ENCODE assay signal across 8 mouse cellular contexts in the genomic region with DNA sequence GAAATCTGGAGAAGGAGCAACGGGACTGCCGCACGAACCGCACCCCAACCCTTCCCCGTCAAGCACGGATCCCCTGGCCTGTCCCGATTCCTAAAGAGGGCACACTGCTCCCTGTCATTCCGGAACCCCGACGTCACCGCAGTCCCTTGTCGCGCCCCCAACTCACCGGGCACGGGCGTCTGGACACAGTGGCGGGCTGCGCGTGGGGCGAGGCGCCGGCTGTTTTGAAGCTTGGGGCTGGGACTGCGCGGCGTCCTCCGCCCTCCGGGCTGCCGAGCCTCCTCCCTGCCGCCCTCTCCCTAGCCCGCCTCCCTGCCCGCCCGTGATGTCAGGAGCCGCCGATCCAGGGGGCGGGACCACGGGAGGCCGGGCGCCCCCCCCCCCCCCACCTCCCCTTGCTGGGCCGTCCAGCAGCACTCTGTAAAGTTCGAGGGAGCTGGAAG. TPM values are rescaled to one million over a fixed set of nuclear protein-coding genes. Genes with fewer than 3 reads are reported as not detected.
DNase-seq lines count a peak whose midpoint lies in the region; ATAC-seq and TF ChIP-seq lines count a peak whose summit lies in the region.

TSS of gene Emp2 (minus strand) at position 323 of the 443 bp plus-strand sequence.

- no peaks in the 10 kb centered on the region for H3K36me3 ChIP-seq in spleen, adult 2 months (ENCODE audit: control insufficient read depth, insufficient read depth, low read length)
- H3K36me3 ChIP-seq in forebrain, embryonic 16.5 days (ENCODE audit: control insufficient read depth, insufficient read depth): no peaks in the 10 kb centered on the region

- peaks cover 3% of the 10 kb centered on the region; the same call in 1 of the 2 replicates for H3K4me1 ChIP-seq in spleen, adult 2 months (ENCODE audit: control insufficient read depth, insufficient read depth, insufficient read length)
- peaks cover 11% of the 10 kb centered on the region for H3K4me1 ChIP-seq in forebrain, embryonic 16.5 days (replicated peaks; ENCODE audit: control insufficient read depth, insufficient read depth, low read length)

- no peak for DNase-seq in spleen, adult 2 months (ENCODE audit: low read depth in 1 of 2, low spot score in 2 of 2)
- DNase-seq in spleen, adult 18-20 months: no peak
- DNase-seq in layer of hippocampus, postnatal 25 days (ENCODE audit: extremely low spot score in 1 of 2, low spot score in 1 of 2): peak; percentile 11 to 31
- DNase-seq in lung, postnatal 25 days (ENCODE audit: low spot score): peak; percentile 77
- DNase-seq in right cerebral cortex, postnatal 14 days: peak; percentile 18
- DNase-seq in spleen, postnatal 4 days (ENCODE audit: low spot score in 2 of 2): no peak

- 2% methylated on average over 34 of the region's 40 CpGs for whole genome bisulfite sequencing in spleen, adult 2 months
- 0% methylated on average over 31 of the region's 40 CpGs for WGBS in forebrain, embryonic 16.5 days

- H3K27me3 ChIP-seq in spleen, adult 2 months (ENCODE audit: control insufficient read depth, insufficient read depth, low read length): peaks cover 9% of the 10 kb centered on the region
- H3K27me3 ChIP-seq in forebrain, embryonic 16.5 days (replicated peaks; ENCODE audit: control insufficient read depth, insufficient read depth, low read length): peaks cover 10% of the 10 kb centered on the region

- peak within 1 kb of the TSS; percentile 48; the same call in 1 of the 2 replicates for H3K4me3 ChIP-seq in spleen, adult 2 months (ENCODE audit: extremely low read depth, insufficient read depth, insufficient read length)
- peak within 1 kb of the TSS; percentile 49 for H3K4me3 ChIP-seq in forebrain, embryonic 16.5 days (replicated peaks; ENCODE audit: low read length)

- H3K9me3 ChIP-seq in forebrain, embryonic 16.5 days (ENCODE audit: control insufficient read depth, low read length): no peaks in the 10 kb centered on the region

- H3K27ac ChIP-seq in spleen, adult 2 months (ENCODE audit: insufficient read depth, low read length): 0 out of 2 replicates have a peak within 1 kb of the TSS, but pooled peaks have one; percentile 3
- no peak within 1 kb of the TSS for H3K27ac ChIP-seq in forebrain, embryonic 16.5 days (ENCODE audit: low read length)

- no peak for TF ChIP-seq POLR2A in spleen, adult 2 months (IDR thresholded peaks at IDR 0.05; ENCODE audit: low read depth, low read length)

- peak; percentile 88 for ATAC-seq in forebrain, embryonic 16.5 days
- ATAC-seq in hematopoietic stem cell, adult 5-6 weeks (replicated peaks in 1 of 2; ENCODE audit: insufficient read depth in 1 of 2, low FRiP score in 2 of 2, low TSS enrichment in 1 of 2, low read depth in 1 of 2, poor library complexity in 2 of 2, severe bottlenecking in 2 of 2): peak; percentile 50 to 59; a peak in 3 of 4 replicates

- H3K4me2 ChIP-seq in forebrain, embryonic 16.5 days (ENCODE audit: low read length): peak within 1 kb of the TSS; percentile 85

- H3K9ac ChIP-seq in forebrain, embryonic 16.5 days (replicated peaks; ENCODE audit: low read depth, low read length): peak within 1 kb of the TSS; percentile 63

- TF ChIP-seq CTCF in spleen, adult 2 months (IDR thresholded peaks at IDR 0.05; ENCODE audit: extremely low read depth, insufficient read depth, insufficient read length, insufficient replicate concordance): no peak

RNA-seq across cellular contexts. Expression of gene Emp2, which starts in this region (rescaled TPM):
- polyA plus RNA-seq in spleen, adult 2 months (2012; rRNA removed): 10.9 and 13.1 TPM in 2 replicates
- polyA plus RNA-seq in forebrain, embryonic 16.5 days (2015; fragmentation: Nextera tagmentation; extraction: Ambion mirVana): 8.3 and 10.7 TPM in 2 replicates
- 0.19 and 0.55 TPM in 2 replicates for total RNA-seq in hematopoietic stem cell, adult 5-6 weeks (2017)
- total RNA-seq in layer of hippocampus, postnatal 25 days (2021): 10 to 100 TPM; 18.4 to 19.1 TPM

Comparison
In these comparisons a context has a peak if more than half of its experiments do, and no peak if none do; other contexts are left out.
1. RNA of gene Emp2 (total RNA-seq): 18.4 to 19.1 TPM in layer of hippocampus, postnatal 25 days; 0.19 to 0.55 TPM in hematopoietic stem cell, adult 5-6 weeks; every median in the first group is over 10 times any median in the second.
2. Peak in ATAC-seq in hematopoietic stem cell, adult 5-6 weeks; RNA of the gene not detected or under 1 TPM.
3. DNase-seq: peak in layer of hippocampus, postnatal 25 days (2 of 2), lung, postnatal 25 days (single experiment) and right cerebral cortex, postnatal 14 days (single experiment); none in spleen, adult 2 months (0 of 2), spleen, adult 18-20 months (0 of 2) and spleen, postnatal 4 days (0 of 2).